Mouse (Mus musculus): ENCODE results near the gene Reep3.
A peak's percentile ranks its signal among the peaks of the same experiment; 100 is the strongest.
"Not testable (repeated sequence)": the region's sequence is repeated elsewhere in the genome, so short reads cannot be mapped to it uniquely, and the experiment has no call there.

The Reep3 gene

DNA sequence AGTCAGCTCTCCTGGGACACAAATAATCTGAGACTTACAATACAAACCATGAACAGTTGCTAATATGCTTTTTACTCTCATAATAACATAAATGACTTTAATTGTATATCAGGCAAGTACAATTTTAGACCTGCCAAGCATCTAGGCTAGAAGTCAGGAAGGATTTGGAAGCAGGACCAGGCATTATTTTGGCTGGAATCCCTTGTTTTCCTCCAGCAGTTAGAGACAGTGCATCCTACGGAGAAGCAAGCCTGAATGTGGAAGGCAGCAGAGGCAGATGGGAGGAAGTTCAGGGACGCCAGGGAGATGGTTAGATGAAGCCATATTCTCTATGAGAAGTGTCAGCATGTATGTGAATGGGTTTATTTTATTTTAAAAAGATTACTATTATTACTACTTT is 79.4 kb downstream of the Reep3 start:
- no peak for DNase-seq (ENCODE audit: low spot score)

DNA sequence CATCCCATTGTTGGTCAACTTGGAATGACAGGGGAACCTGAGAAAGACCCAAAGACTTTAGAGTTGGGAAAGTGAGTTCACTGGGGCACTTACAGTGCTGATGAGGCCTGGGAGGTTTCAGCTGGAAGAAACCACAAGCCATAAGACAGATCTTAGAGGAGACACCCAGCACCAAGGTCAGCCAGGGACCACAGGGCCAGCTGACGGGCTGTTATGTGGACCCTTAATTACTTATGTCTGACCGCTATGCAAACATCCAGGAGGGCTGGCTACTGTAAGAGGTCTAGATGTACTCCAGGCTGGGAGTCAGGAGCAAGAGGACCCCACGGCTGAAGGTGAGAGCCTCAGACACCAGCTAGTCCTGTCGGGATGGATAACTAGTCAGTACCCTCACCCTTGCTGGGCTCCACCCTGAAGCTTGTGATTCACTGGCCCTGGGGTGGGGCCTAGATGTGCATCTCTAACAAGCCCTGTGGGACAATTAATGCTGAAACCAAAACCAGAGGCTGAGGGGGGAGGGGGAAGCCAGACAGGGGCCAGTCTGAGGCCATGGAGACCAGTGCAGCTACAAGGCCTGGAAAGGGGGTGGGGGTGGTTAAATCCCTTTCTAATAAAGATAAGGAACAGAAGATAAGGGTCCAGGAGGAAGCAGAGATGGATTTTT is 80.0 kb downstream of the Reep3 start:
- no peak for DNase-seq (ENCODE audit: low spot score)

GRCm38 (mm10) chr10:67014746-67015145 is 82.0 kb downstream of the Reep3 start:
- no peak for DNase-seq (ENCODE audit: low spot score)

- no peak for DNase-seq (ENCODE audit: low spot score)
Observed at GRCm38 (mm10) chr10:67010521-67010920, 86.2 kb downstream of the Reep3 start.

GRCm38 (mm10) chr10:67004527-67005042 is 92.2 kb downstream of the Reep3 start:
- DNase-seq (ENCODE audit: low spot score) = peak; percentile 65

DNA sequence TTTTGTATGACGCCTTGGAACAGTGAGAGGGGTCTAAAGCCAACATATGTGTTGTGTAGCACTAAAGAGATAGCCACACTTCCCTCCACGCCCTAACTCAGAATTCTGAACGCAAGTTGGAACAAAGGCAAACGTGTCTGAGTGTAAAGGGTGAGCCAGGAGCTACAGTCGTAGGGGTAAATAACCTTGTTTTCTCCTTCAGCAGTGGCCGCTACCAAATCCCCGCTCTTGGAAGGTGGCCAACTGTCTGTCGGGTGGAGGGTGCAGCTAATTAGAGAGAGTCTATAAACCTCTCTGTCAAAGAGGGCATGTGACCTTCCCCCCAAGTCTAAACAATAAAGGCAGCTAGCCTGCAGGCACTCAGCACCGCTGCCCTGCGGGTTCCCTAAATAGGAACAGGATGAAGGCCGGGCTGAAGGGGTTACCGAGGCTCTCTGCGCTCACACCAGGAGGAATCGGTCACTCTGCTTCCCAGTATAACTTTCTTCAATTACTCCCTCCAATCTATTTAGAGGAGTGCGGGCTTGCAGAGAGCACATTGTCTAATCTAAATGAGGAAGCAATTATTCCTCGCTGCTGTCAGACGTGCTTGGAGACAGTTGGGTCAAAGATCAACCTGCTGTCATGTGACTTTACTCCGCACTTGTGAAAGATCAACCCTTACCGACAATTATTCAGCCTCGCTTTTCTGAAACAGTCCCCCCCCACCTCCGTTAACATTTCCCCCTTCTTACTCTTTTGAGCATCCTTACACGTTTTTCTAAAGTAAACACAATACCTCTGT is 92.8 kb downstream of the Reep3 start:
- DNase-seq (ENCODE audit: low spot score) = peak; percentile 86

- peak; percentile 90 for DNase-seq (ENCODE audit: low spot score)
Observed at GRCm38 (mm10) chr10:67003009-67003742, 93.6 kb downstream of the Reep3 start.

DNA sequence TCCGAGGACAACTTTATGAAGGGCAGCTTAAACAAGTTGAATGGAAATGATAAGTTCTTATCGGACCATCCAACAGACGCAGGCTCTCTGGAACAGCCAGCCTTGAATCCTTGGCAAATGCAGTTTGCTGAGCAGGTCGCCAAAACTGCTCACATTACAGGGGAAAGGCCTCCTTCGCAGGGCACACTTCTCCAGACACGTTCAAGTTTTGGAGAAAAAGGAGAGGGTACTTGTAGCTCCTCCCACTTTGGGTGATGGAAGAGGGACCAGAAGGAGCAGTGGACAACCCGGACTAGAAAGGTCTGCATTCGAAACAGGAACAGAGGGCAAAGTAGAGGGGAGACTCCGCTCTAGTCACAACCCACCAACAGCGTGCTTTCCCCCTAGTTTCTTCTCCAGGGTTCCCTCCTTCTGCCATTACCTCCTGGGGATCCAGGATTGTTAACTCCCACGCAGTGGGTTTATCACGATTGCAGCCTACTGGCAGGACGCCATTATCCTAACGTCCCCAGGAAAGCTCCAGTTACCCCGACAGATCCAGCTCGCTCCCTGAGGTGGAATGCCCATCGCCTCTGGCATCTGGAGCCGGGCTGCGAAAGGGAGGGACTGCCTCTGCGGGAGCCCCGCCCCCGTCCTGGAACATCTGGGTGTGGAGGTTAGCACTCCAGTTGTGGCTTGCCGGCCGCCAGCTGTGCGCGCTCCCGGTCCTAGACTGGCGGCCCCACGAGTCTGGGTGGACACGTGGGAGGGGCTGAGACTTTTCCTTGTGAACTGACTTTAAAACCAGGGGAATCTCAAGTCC is 94.3 kb downstream of the Reep3 start:
- peak; percentile 81 for DNase-seq (ENCODE audit: low spot score)

DNA sequence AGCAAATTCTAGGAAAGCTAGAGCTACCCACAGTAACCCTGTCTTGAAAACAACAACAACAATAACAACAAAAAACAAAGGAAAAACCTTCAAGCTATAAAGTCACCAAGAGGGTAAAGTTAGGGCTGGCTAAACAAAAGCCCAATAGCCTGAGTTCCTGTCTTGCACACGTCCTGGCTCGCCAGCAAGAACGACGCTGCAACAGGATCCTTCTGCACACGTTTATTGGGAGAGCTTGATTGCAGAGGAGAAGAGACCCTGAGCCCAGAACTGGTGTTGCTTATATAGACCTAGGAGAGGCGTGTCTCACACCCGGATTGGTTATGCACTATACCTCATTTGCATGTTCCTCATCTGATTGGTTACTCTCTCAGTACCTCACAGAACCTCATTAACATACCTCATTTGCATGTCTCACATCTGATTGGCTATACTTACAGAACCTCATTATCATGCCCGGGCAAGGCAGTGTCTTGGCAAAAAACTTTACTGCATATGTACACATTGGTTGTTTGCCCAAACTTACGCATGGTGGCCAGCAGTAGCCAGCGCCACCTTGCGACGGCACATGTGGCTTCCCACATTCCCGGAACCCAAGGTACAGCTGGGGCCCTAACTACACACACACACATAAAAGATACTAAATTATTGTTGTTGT is 95.7 kb downstream of the Reep3 start:
- not testable (repeated sequence) for DNase-seq (ENCODE audit: low spot score)

DNA sequence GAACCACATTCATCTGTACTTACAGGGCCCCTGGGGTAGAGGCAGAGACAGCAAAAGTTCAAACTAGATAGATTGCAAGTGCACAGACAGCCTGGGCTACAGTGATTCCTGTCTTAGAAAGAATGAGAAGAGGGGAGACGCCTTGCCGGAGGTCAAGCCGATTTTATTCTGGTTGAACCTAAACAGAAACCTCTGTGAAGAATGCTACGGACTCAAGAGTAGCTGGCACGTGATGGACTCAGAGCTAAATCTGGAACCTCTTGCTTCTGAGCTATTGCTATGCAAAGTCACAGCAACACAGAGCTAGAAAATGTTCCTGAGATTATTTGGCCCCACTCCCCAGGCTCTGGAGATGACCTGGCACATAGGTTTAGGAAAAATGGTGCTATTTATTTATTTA is 96.6 kb downstream of the Reep3 start:
- no peak for DNase-seq (ENCODE audit: low spot score)

DNA sequence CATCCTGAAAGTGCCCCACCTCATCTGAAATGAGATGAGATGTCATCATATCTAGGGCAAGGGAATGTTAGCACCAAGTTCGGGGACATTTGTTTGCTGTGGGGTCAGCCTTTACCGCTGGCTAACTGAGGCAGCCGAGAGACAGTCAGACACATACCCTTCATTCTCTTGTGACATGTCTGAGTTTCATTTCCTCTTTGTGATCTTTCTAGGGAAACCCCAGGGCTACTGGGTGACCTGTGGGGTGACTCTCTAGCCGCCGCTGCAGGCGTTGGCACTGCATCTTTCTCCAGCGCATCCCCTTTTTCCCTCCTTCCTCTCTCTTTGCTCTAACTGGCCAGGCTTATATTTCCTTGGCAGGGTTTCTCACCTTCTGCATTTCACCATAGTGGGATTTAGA is 98.0 kb downstream of the Reep3 start:
- DNase-seq (ENCODE audit: low spot score) = no peak

DNA sequence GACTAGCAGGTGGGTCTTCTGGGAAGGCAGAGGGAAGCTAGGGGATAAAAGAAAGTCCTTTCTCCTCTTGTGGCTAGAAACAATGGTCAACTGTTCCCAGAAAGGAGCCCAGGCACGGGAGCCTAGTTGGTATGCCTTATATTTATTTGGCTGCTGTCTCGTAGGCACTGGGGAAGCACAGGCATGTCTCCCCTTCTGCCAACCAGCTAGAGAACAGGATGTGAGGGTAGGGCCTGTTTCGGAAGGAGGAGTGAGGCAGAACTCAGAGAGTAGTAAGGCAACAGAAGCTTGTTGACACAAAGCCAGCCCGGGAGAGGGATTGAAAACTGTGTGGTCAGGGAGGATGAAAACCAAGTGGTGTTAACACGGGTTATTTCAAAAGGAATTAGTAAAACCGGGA is 101.6 kb downstream of the Reep3 start:
- no peak for DNase-seq (ENCODE audit: low spot score)

GRCm38 (mm10) chr10:66994469-66994868 is 102.3 kb downstream of the Reep3 start:
- DNase-seq (ENCODE audit: low spot score) = no peak

DNA sequence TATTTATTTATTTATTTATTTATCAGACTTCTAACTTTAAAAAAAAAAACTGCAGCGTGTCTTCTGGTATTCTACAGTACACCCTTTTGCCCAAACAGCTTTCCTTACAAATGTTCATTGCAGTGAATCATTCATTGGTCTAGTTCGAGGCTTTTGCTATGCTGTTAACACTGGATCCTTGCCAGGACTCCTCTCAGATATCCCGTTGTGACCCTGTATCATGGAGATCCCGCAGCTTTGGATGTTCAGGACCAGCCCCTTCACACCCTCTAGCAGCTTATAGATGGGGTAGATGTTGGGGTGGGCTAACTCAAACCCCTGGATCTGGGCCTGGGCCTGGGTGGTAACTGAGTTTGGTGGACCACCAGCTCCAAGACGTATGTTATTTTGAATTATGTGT is 104.2 kb downstream of the Reep3 start:
- DNase-seq (ENCODE audit: low spot score) = no peak

- DNase-seq (ENCODE audit: low spot score) = no peak
Observed at GRCm38 (mm10) chr10:66990506-66990905, 106.2 kb downstream of the Reep3 start.

DNA sequence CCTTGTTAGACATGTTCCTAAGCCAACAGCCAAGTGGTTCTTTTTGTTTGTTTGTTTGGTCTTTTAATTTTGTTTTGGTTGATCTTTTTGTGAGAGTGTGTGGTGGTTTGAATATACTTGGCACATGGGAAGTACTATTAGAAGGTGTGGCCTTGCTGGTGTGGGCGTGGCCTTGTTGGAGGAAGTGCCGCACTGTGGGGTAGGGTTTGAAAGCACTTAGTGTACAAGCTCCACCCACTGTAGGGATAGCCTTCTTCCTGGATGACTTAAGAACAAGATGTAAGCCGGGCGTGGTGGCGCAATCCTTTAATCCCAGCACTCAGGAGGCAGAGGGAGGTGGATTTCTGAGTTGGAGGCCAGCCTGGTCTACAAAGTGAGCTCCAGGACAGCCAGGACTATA is 113.7 kb downstream of the Reep3 start:
- DNase-seq (ENCODE audit: low spot score) = no peak

- no peak for DNase-seq (ENCODE audit: low spot score)
Observed at GRCm38 (mm10) chr10:66978215-66978614, 118.5 kb downstream of the Reep3 start.

DNA sequence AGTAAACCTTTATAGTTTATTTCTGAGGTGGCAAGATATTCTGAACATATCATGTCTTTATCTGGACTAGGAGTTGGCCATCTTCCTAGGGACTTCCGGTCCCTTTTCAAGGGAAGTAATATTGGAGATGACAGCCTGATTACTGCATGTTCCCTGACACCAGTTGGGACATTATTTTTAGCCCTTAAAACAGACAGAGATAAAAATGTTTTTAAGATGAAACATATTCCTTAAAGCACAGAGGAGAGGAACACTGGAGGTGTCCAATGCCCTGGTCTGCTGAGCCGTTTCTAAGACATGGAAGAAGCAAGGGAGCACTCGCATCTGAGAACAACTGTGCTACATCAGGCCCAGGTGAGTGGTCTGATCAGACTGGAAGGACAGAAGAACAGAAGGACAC is 119.7 kb downstream of the Reep3 start:
- no peak for DNase-seq (ENCODE audit: low spot score)

GRCm38 (mm10) chr10:66975451-66975850 is 121.3 kb downstream of the Reep3 start:
- DNase-seq (ENCODE audit: low spot score) = no peak

DNA sequence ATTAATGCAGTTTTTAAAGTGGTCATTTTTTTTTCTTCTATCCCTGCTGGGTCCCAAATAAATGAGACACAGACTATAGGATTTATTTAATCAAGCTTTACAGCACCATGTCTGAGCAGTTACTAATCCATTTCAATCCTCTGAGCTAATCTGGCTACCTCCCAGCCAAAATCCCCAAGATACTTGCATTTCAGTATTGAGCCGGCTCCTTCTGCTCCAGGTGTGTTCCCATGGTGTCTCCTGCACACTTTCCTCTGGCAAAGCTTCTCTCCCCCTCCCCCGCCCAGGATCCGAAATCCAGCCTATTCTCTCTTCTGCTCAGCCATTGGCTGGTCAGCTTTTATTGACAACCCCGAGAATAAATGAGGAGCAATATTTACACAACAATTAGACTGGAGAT is 122.3 kb downstream of the Reep3 start:
- DNase-seq (ENCODE audit: low spot score) = no peak

GRCm38 (mm10) chr10:66973866-66974265 is 122.9 kb downstream of the Reep3 start:
- DNase-seq (ENCODE audit: low spot score) = no peak

Measured in embryo, embryonic 10 days (tissue).